Mouse (Mus musculus): Measurements from ENCODE around the gene Slc38a4. TPM values are rescaled to one million over a fixed set of nuclear protein-coding genes. Genes with fewer than 3 reads are reported as not detected.

Slc38a4 gene
- polyA plus RNA-seq, 1 experiment from 2014 or later: 74.2 TPM

DNA sequence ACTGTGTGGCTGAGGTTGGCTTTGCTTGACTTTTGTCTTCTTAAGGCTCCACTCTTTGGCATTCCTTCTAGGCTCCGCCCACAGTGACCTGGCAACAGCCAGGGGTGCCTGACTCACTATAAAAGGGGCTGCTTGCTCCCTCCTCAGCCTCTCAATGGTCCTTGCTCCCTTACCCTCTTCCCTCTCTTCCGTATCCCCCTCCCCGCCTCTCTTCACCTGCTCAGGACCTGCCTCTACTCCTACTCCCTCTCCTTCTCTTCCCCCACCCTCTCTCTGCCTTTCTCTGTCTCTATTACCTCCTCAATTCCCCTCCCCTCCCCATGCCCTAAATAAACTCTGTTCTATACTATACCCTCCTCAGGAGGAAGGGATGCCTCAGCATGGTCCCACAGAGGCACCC, 20.3 kb upstream of the Slc38a4 start:
- no peak for ATAC-seq (ENCODE audit: low FRiP score, low TSS enrichment)
- H3K4me1 ChIP-seq (ENCODE audit: insufficient read depth, low read length): peaks cover 9% of the 10 kb centered on the region
- no peaks in the 10 kb centered on the region for H3K9me3 ChIP-seq (ENCODE audit: low read length)
- no peak overlapping the region for H3K4me3 ChIP-seq (ENCODE audit: low read length)
- H3K27ac ChIP-seq (ENCODE audit: low read length): no peak overlapping the region
- no peaks in the 10 kb centered on the region for H3K36me3 ChIP-seq (ENCODE audit: insufficient read depth, low read length)
- no peak overlapping the region for H3K9ac ChIP-seq (replicated peaks; ENCODE audit: low read length)
- WGBS: 73% methylated on average over 3 of the region's 3 CpGs
- no peak overlapping the region for H3K4me2 ChIP-seq (replicated peaks; ENCODE audit: low read depth, low read length)
- H3K27me3 ChIP-seq (ENCODE audit: insufficient read depth, low read length): no peaks in the 10 kb centered on the region

DNA sequence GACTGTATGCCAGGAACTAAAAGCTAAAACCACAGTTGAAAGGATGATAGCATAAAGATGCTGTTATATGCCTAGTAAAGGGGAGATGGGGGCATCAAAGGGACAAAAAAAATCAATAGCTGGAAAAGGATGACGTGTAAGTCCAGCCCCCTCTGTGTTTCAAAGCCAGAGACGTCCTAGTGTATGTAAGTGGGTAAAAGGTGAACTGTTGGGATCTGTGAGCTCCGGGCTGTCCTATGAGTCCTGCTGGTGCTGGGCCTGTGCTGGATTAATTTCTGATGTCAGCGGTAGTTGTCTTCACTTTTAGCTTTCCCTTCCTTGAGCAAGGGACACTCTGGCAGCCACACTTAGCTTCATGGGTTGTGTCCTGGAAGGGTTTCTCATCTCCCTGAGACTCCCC, 19.5 kb upstream of the Slc38a4 start:
- no peak overlapping the region for H3K27ac ChIP-seq (ENCODE audit: low read length)
- H3K4me3 ChIP-seq (ENCODE audit: low read length): no peak overlapping the region
- H3K4me1 ChIP-seq (ENCODE audit: insufficient read depth, low read length): peaks cover 9% of the 10 kb centered on the region
- H3K9me3 ChIP-seq (ENCODE audit: low read length): no peaks in the 10 kb centered on the region
- 80% methylated on average over 4 of the region's 4 CpGs for WGBS
- H3K4me2 ChIP-seq (replicated peaks; ENCODE audit: low read depth, low read length): no peak overlapping the region
- no peaks in the 10 kb centered on the region for H3K27me3 ChIP-seq (ENCODE audit: insufficient read depth, low read length)
- no peak for ATAC-seq (ENCODE audit: low FRiP score, low TSS enrichment)
- no peaks in the 10 kb centered on the region for H3K36me3 ChIP-seq (ENCODE audit: insufficient read depth, low read length)
- H3K9ac ChIP-seq (replicated peaks; ENCODE audit: low read length): no peak overlapping the region

DNA sequence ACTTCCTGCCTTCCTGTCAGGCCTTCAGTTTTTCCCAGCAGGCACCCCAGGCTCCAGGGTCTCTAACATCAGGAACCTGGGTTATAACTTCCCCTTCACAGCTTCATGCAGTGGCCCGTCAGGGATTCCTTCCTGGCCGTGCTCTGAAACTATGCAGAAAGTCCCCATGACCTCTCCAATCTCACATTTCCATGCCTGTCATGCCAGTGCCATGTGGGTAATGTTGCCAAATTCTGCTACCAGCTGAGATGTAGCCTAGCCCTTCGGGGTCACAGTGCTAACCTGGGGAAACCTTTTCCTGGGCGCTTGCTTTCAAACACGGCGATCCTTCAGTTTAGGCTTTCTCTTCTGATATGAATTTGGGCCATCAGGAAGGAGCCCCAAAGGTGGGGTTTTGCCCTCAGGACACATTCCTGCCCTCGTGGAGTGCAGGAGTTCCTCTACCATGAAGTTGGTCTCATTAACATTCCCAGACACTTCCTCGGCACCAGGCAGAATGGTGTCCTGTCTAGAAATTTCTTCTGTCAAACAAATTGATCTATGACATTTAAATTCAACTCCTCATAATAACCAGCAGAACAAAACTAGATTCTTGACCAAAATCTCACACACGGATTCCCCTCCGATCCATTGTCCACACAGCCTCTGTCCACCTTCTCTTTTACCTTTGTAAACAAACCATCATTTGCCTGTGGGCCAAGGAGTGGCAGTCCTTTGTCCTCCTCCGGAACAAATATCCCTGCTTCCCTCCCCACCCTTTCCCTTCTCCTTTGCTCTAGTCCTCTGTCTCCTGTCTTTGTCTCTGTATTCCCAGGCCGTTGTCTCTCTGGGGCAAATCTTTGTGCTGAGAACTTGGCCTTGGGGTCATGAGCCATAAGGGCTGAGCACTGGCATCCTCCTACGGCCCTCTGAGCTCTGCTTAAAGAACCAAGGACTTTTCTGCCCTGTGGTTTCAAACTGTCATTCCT, 17.4 kb upstream of the Slc38a4 start:
- H3K9ac ChIP-seq (replicated peaks; ENCODE audit: low read length): no peak overlapping the region
- no peaks in the 10 kb centered on the region for H3K27me3 ChIP-seq (ENCODE audit: insufficient read depth, low read length)
- no peak overlapping the region for H3K27ac ChIP-seq (ENCODE audit: low read length)
- H3K9me3 ChIP-seq (ENCODE audit: low read length): no peaks in the 10 kb centered on the region
- H3K4me2 ChIP-seq (replicated peaks; ENCODE audit: low read depth, low read length): no peak overlapping the region
- peaks cover 9% of the 10 kb centered on the region for H3K4me1 ChIP-seq (ENCODE audit: insufficient read depth, low read length)
- 58% methylated on average over 13 of the region's 13 CpGs for WGBS
- no peaks in the 10 kb centered on the region for H3K36me3 ChIP-seq (ENCODE audit: insufficient read depth, low read length)
- H3K4me3 ChIP-seq (ENCODE audit: low read length): no peak overlapping the region
- no peak for ATAC-seq (ENCODE audit: low FRiP score, low TSS enrichment)

DNA sequence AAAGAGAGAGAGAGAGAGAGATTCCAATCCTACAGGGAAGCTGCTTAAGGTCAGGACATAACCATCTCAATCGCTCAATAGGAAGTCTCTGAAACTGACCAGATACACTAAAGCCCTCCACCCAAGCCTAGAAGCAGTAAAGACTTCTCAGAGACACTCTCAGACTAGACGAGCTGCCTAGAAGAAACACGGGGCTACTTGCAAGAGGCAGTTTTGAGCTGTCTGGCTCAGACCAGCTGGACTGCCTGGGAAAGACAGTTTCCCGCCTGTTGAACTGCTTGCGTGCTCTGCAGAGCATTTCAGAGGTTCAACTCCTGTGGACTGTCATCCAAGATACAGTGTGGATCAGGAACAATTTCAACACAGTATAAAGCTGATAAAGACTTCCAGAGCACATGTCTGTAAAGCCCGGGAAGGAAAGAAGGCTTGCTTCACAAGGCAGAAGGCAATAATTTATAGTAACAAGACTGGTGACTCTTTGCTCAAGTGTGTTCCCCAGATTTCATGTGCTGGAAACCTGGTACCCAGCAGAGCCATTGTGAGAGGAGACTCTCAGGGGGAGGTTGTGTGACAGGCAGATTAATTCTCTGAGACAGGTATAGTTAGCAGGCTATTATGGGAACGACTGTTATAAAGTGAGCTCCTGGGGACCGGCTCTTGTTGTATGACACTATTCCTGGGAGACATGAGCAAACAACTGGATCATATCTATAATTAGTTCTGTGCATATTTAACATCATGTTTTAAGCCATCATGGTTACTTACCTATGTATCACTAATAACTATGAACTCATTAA, 11.8 kb upstream of the Slc38a4 start:
- H3K4me2 ChIP-seq (replicated peaks; ENCODE audit: low read depth, low read length): no peak overlapping the region
- H3K36me3 ChIP-seq (ENCODE audit: insufficient read depth, low read length): no peaks in the 10 kb centered on the region
- no peaks in the 10 kb centered on the region for H3K27me3 ChIP-seq (ENCODE audit: insufficient read depth, low read length)
- ATAC-seq (ENCODE audit: low FRiP score, low TSS enrichment): no peak
- WGBS: 32% methylated on average over 8 of the region's 8 CpGs
- H3K27ac ChIP-seq (ENCODE audit: low read length): no peak overlapping the region
- peaks cover 5% of the 10 kb centered on the region; the same call in 1 of the 2 replicates for H3K4me1 ChIP-seq (ENCODE audit: insufficient read depth, low read length)
- H3K9ac ChIP-seq (replicated peaks; ENCODE audit: low read length): no peak overlapping the region
- H3K4me3 ChIP-seq (ENCODE audit: low read length): no peak overlapping the region
- no peaks in the 10 kb centered on the region for H3K9me3 ChIP-seq (ENCODE audit: low read length)

DNA sequence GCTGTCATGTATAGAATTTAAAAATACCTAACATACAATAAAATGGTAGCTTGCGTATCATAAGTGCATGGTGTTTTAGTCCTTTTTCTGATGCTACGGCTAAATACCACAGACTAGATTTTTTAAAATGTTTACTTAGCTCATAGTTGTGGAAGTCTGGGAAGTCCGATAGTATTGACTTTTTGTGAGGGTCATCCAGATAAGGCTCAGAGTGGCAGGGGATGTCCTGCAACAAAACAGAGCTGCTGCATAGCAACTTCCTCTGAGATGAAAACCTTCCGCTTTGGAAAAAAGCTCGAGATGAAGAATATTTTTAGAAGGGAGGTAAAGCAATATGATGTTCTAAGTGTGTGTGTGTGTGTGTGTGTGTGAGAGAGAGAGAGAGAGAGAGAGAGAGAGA, 11.2 kb upstream of the Slc38a4 start:
- no peaks in the 10 kb centered on the region for H3K36me3 ChIP-seq (ENCODE audit: insufficient read depth, low read length)
- no peaks in the 10 kb centered on the region for H3K9me3 ChIP-seq (ENCODE audit: low read length)
- no peaks in the 10 kb centered on the region for H3K27me3 ChIP-seq (ENCODE audit: insufficient read depth, low read length)
- no peak overlapping the region for H3K4me2 ChIP-seq (replicated peaks; ENCODE audit: low read depth, low read length)
- no peak for ATAC-seq (ENCODE audit: low FRiP score, low TSS enrichment)
- no peak overlapping the region for H3K27ac ChIP-seq (ENCODE audit: low read length)
- WGBS: 54% methylated on average over 5 of the region's 5 CpGs
- H3K9ac ChIP-seq (replicated peaks; ENCODE audit: low read length): no peak overlapping the region
- H3K4me1 ChIP-seq (ENCODE audit: insufficient read depth, low read length): 0 out of 2 replicates have a peak, but pooled peaks cover 5% of the 10 kb centered on the region
- H3K4me3 ChIP-seq (ENCODE audit: low read length): no peak overlapping the region

DNA sequence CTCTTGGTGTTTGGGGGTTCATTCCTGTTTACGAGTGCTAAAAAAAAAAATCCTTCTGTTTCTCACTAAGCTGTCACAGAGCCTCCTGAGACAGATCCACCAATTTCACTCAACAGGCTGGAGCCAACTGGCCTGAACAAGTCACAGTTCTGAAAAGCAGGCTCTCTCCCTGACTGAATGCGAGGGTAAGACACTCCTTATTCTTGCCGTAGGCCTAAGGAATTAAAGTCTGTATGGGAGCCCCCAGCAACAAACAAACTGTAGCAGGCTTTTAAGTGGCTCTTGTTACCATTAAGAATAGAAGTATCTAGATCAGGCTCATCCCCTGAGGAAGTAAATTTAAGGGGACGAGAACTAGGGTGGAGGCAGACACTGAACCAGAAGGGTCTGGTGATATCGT, 7.5 kb upstream of the Slc38a4 start:
- peaks cover 10% of the 10 kb centered on the region; the same call in 1 of the 2 replicates for H3K4me1 ChIP-seq (ENCODE audit: insufficient read depth, low read length)
- H3K27ac ChIP-seq (ENCODE audit: low read length): no peak overlapping the region
- H3K36me3 ChIP-seq (ENCODE audit: insufficient read depth, low read length): no peaks in the 10 kb centered on the region
- ATAC-seq (ENCODE audit: low FRiP score, low TSS enrichment): no peak
- H3K4me2 ChIP-seq (replicated peaks; ENCODE audit: low read depth, low read length): no peak overlapping the region
- H3K9me3 ChIP-seq (ENCODE audit: low read length): no peaks in the 10 kb centered on the region
- no peak overlapping the region for H3K4me3 ChIP-seq (ENCODE audit: low read length)
- WGBS: 89% methylated on average over 5 of the region's 5 CpGs
- no peaks in the 10 kb centered on the region for H3K27me3 ChIP-seq (ENCODE audit: insufficient read depth, low read length)
- H3K9ac ChIP-seq (replicated peaks; ENCODE audit: low read length): no peak overlapping the region

DNA sequence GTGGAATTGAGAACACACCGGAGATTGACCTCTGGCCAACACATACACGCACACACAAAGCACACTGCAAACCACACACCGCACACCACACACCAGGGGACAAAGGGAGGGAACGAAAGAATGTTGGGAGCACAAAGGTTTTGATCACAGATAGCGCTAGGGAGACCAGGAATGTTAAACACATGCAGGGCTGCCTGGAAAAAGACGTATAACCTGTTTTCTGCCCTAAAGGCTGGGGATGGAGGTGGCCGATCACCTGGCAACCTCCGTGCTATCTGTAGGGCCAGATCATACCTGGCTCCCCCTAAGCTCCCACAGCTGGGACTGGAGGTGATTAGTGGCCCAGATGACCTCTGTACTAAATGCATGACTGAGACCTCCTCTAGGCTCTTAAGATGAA, 5.2 kb upstream of the Slc38a4 start:
- H3K9ac ChIP-seq (replicated peaks; ENCODE audit: low read length): no peak overlapping the region
- WGBS: 79% methylated on average over 8 of the region's 8 CpGs

DNA sequence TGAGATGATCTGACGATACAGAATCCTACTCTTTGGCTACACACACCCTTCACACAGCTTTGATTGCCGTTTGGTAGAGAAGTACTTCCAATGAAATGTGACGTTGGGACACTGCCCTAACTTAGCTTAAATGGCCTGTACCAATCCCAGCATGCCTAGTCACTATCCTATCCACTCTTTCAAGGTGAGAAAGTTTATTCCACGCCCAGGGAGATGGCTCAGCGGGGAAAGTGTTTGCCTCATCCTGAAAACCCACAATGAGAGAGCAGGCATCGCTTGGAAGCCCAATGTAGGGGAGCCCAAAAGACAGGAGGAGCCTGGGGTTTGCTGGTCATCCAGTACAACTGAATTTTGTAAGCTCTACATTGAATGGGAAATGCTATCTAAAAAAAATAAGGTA, 4.8 kb upstream of the Slc38a4 start:
- no peak overlapping the region for H3K27ac ChIP-seq (ENCODE audit: low read length)
- peaks cover 2% of the 10 kb centered on the region for H3K9me3 ChIP-seq (ENCODE audit: low read length)
- ATAC-seq (ENCODE audit: low FRiP score, low TSS enrichment): no peak
- no peak overlapping the region for H3K9ac ChIP-seq (replicated peaks; ENCODE audit: low read length)
- H3K27me3 ChIP-seq (ENCODE audit: insufficient read depth, low read length): no peaks in the 10 kb centered on the region
- H3K36me3 ChIP-seq (ENCODE audit: insufficient read depth, low read length): no peaks in the 10 kb centered on the region
- H3K4me2 ChIP-seq (replicated peaks; ENCODE audit: low read depth, low read length): no peak overlapping the region
- 86% methylated on average over 6 of the region's 6 CpGs for WGBS
- H3K4me3 ChIP-seq (ENCODE audit: low read length): no peak overlapping the region
- H3K4me1 ChIP-seq (ENCODE audit: insufficient read depth, low read length): peaks cover 6% of the 10 kb centered on the region; the same call in 1 of the 2 replicates

More for the DNA sequence above, 5.2 kb upstream of the Slc38a4 start:
- Histone ChIP-seq H3K4me3 (ENCODE audit: low read length) (no peak overlapping the region), H3K9me3 (ENCODE audit: low read length) (no peaks in the 10 kb centered on the region), H3K4me1 (ENCODE audit: insufficient read depth, low read length) (peaks cover 6% of the 10 kb centered on the region; the same call in 1 of the 2 replicates), H3K27me3 (ENCODE audit: insufficient read depth, low read length) (no peaks in the 10 kb centered on the region), H3K36me3 (ENCODE audit: insufficient read depth, low read length) (no peaks in the 10 kb centered on the region), H3K27ac (ENCODE audit: low read length) (no peak overlapping the region), H3K4me2 (replicated peaks; ENCODE audit: low read depth, low read length) (no peak overlapping the region)
- no peak for ATAC-seq (ENCODE audit: low FRiP score, low TSS enrichment)

DNA sequence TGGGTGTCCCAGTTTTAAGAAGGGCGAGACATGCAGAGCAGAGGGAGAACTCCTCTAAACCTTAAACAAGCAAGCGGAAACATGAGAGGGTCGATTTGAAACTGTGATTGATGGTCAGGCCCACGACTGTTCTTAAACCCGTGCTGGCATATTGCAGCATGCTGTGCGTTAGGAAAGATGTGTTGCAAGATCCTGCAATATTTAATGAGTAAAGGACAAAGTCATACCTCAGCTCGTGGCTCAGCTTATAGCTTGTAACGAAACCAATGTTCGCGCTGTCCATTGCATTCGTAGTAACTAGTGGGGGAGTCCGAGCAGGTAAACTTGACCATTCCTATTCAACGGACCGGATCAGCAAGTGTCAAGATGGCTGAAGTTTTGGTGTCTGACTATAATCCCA, 4.3 kb upstream of the Slc38a4 start:
- Histone ChIP-seq H3K4me3 (ENCODE audit: low read length) (no peak overlapping the region), H3K4me2 (replicated peaks; ENCODE audit: low read depth, low read length) (no peak overlapping the region), H3K4me1 (ENCODE audit: insufficient read depth, low read length) (peaks cover 6% of the 10 kb centered on the region; the same call in 1 of the 2 replicates), H3K27me3 (ENCODE audit: insufficient read depth, low read length) (no peaks in the 10 kb centered on the region), H3K9ac (replicated peaks; ENCODE audit: low read length) (no peak overlapping the region), H3K27ac (ENCODE audit: low read length) (no peak overlapping the region), H3K36me3 (ENCODE audit: insufficient read depth, low read length) (no peaks in the 10 kb centered on the region), H3K9me3 (ENCODE audit: low read length) (peaks cover 7% of the 10 kb centered on the region)
- WGBS: 75% methylated on average over 14 of the region's 14 CpGs
- no peak for ATAC-seq (ENCODE audit: low FRiP score, low TSS enrichment)
